Mouse (Mus musculus): Measurements from ENCODE around the gene Ifna7.
"Not testable (repeated sequence)": the region's sequence is repeated elsewhere in the genome, so short reads cannot be mapped to it uniquely, and the experiment has no call there.

GRCm38 (mm10) chr4:88782335-88782734, 33.7 kb upstream of the Ifna7 start:
- not testable (repeated sequence) for TF ChIP-seq POLR2A, CTCF (IDR thresholded peaks at IDR 0.05; ENCODE audit: insufficient read depth, low read depth, low read length)

All from olfactory bulb, adult 2 months (tissue).